Mouse (Mus musculus): Measurements from ENCODE around the gene Serpina10.
A peak's percentile ranks its signal among the peaks of the same experiment; 100 is the strongest.
"Not testable (repeated sequence)": the region's sequence is repeated elsewhere in the genome, so short reads cannot be mapped to it uniquely, and the experiment has no call there.

Gene Serpina10

DNA sequence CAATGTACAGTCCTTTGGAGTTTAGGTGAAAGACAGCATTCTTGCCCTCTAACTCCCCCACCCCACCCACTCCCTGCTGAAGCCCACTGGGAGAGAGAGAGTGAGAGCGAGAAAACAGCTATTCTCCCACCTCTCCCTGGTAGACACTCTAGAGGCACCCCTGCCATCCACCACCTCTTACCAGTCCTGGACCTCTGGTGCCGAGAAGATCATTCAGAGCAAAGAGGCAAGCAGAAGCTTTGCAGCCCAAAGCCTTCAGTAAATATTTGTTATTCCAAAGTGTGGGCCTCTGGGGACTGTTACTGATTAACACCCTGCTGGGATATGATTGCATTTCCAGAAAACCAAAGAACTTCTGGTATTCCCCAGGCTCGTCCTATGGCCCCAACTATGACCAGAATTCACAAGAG lies at the start of gene Serpina10:
Gene Serpina10, minus strand, starts transcription at position 242 of the 410 bp plus-strand sequence.
- DNase-seq: no peak

DNA sequence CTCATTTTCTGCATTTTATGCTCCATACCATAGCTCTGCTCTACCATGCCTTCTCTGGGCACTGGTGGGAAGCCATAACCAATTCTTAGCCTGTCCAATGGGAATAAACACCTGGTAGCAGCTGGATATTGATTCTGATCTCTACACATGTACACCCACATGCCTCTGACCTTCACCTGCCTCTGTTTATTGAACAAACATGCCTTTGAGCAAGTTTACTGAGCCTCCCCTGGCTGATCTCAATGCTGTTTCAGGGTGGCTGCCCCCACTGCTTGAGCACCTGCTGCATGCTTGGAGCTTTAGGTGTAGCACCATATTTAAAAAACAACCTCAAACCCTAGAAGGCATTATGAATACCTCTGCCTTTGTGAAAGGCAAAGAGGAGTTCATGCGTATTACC lies 48.6 kb upstream of the Serpina10 start:
- not testable (repeated sequence) for DNase-seq

DNA sequence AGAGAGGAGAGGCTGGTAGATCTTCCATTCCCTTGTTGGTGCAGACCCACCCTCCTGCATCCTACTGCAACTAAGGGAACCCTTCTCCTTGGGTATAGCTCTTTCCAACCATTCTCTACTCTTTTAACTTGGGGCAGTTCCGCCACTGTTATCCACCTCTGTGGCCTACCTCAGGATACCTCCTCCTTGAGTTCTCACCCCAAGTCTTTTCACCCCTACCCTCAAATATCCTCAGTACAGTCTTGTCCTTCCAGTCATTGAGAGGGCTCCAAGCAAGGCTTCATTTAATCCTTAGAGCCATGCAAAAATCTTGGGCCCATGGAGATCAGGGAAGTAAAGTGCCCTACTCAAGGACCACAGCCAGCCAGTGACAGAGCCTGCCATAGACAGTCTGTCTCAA lies 44.8 kb upstream of the Serpina10 start, which contains the start of gene Serpina16:
Gene Serpina16, minus strand, starts transcription at position 101 of the 400 bp plus-strand sequence.
- no peak for DNase-seq

DNA sequence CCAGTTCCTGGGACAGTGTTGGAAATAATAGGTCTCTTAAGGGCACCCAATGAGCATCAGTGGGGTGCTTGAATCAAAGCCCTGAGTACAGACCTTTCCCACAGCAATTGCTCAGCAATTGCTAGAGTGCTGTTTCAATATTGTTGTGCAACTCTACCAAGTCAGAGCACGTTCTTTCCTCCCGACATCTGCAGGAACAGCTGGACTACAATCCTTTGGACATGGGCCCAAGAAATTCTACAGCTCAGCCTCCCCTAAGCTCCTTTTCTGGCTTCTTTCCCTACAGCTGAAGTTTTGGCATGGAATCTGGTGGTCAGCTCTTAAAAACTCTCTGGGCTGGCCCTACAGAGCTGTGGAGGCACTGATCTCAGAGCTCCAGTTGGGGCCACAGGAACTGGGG lies 41.9 kb upstream of the Serpina10 start:
- DNase-seq: peak; percentile 20 to 56

DNA sequence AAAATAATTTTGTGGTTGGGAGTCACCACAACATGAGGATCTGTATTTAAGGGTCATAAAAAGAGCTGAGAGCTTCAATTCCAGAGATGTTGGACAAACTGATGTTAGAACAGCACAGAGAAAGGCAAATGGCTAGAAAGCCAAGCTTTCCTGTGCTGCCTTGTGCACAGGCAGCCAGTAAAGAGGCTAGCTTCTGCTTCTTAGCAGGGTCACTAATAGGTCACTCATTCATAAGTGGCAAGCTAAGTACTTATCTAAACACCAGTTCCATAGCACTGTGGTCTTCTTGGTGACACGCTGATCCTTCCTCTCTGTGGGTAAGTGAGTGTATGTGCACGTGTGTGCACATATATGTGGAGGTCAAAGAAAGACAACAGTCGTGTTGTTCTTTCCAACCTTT lies 40.2 kb upstream of the Serpina10 start:
- no peak for DNase-seq

DNA sequence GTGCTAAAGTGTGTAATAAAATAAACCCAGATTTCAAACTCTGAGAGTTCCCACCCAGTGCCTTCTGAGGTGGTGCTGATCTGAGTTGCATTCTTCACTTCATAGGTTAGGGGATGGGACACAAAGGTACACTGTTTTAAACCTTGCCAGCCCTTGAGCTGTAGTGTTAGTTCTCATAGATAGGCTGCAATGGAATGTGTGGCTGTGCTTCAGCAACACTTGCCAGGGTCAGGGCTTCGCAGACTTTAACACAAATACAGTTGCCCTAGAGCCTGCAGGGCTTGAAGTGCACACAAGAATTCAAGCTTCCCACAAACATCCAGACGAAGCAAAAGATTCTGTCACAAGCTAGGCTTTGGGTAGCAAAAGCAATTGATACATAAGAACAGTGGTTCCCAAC lies 39.7 kb upstream of the Serpina10 start:
- DNase-seq: peak in 1 of 2 experiments; percentile 20

DNA sequence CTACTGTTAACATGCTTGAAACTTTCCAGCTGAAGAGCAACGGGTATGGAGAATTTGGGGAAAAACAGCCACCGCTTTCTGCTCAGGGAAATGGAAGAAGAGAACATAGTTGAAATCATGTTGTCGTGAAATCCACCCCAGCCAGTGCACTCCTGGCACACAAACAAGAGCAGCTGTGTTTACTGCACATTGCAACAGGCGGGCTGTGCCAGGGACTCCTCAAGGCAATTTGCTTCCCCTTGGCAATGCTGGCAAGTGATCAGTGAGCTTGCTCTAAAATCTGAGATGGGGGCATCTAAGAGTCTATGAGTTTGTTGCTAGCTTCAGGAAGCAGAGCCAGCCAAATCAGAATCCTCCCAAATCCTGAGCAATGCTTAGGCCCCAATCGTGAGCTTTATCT lies 39.1 kb upstream of the Serpina10 start:
- DNase-seq: peak; percentile 39 to 43

DNA sequence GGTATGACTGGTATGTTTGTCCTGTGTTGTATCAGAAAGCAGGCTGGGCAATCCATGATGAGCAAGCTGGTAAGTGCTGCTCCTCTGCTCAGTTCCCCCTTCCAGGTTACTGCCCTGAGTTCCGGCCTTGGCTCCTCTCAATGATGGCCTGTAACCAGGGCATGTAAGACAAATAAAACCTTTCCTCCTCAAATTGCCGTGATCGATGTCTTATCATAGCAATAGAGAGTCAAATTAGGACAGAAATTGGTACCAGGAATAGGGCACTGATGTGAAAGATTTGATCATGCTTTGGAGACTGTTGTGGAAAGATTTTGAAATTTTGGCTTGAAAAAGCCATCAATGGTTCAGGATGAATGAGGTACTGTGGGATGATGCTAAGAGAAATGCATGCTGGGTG lies 34.0 kb upstream of the Serpina10 start:
- DNase-seq: no peak

DNA sequence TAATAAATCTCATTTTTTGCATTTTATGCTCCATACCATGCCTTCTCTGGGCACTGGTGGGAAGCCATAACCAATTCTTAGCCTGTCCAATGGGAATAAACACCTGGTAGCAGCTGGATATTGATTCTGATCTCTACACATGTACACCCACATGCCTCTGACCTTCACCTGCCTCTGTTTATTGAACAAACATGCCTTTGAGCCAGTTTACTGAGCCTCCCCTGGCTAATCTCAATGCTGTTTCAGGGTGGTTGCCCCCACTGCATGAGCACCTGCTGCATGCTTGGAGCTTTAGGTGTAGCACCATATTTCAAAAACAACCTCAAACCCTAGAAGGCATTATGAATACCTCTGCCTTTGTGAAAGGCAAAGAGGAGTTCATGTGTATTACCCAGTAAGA lies 30.8 kb upstream of the Serpina10 start:
- DNase-seq: not testable (repeated sequence)

DNA sequence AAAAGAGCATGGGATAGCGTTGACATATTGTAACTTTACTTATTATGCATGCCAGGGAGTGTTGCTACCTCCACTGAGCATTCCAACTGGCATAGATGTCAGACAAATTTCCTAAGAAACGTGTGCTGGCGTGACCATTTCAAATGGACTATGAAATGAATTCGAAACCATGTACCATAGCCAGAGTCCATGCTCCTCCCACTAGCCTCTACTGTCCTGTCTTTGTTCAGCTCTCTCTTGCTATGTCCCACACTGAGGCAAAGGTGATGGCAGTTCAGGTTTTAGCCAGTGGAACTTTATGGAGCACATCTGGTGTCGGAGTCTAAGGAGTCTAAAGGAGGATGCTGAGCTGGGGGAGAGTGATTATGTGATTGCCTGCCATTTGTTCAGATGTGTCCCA lies 28.8 kb upstream of the Serpina10 start:
- DNase-seq: no peak

DNA sequence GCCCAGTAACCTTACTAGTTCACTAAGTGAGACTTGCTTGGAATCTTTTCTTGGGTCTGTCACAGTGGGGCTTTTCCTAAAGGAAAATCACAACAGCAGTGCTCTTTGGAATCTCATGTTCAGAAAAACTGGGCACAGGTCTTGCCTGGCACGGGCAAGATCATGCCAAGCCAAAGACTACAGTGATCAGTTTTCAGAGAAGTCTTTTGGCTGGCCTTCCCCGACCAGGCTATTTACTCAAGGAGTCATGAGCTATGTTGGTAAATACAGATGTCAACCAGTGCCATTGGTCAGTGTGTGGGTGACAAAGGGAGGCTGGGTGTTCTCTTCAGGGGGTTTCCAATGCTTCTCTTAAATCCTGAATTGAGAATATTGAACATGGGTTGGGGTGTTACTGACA lies 27.9 kb upstream of the Serpina10 start:
- DNase-seq: no peak

DNA sequence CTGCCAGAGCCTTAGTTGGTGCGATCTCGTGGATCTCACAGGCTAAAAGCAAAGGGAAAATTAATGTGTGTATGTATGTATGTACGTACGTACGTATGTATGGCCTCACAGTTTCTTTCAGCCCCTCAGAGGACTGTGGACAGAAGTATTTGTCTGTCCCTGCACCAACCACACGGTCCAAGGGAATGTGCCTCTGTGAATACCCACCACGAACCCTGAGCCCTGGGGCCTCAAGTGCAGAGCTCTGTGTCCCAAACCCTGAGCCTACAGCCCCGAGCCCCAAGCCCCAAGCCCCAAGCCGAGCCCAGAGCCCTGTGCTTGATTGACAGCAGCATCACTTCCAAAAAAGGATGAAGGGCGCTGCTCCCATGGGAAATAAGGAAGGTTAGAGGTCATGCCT lies 26.7 kb upstream of the Serpina10 start:
- DNase-seq: no peak

DNA sequence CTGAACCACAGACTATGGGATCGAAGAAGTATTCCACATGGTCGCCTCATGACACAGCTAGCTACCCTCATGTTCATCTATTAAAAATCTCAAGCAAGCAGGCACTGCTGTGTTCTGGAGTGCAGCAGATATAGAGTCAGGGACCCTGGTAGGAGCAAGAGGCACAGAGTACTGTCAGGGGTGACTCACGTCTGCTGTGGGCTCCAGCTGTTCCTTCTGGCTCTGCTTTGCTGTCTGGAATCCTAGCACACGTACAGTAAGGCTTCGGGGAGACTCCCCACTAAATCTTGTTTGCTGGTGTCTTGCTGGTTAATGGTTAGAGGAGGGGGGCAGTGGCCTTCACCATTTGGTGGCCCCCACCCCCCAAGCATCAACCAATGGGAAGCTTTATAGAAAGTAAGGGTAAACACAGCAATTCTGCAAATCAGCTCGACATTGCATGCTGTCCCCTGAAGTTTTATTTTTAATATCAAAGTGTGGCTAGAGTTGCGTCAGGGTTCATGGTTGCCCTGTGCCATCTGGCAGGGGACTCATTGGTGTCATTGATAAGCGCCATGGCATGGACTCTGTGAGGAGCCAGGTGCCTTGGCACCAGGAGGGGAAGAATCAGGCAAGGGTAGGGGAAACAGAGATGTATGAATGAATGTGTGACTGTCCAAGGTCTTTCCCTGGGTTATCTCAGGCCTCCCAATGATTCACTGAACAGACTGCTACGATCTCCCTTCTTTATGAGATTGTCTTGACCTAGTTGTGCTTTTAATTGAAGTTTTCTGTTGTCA lies 25.8 kb upstream of the Serpina10 start, which contains the start of gene Serpina6:
Gene Serpina6, minus strand, starts transcription at position 365 of the 779 bp plus-strand sequence.
- DNase-seq: no peak

DNA sequence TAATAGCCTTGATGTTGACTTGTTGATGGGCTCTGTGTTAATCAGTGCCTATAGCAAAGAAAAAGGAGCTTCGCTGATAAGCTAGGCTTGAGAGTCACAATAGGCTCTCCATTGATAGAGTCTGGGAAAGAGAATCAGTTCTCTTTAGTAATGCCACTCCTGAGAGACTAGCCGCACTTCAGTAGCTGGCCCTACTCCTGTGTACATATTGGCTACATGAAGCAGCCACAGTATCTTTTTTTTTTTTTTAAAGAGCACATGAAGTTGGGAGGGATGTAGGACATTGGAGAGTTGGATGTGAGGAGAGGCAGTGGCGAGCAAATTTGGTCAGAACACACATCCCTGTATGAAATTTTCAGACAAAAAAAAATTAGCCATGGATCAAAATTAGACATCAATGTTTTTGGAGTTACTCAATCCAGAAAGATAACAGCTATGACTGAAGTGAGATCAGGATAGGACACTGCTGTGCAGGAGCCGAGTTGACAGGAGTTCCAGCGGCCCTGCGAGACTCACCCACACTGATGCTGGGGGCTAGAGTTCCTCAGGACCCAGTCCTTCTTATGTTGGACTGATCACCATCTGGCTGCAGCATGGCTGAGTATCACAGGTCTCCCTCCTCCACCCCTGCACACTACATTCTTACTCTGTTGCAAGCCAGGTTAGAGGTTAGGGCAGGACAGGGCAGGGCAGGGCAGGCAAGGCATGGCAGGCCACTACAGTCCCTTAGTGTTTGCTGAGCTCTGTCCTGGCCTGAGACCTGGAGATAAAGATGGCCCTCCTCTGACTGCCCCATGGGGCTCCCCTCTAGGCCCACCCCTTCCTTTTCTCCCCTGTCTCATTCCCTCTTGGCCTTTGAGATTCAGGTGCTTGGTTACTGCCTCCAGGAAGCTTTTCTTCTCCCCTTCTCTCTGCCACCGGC lies 24.1 kb upstream of the Serpina10 start:
- peak; percentile 42 to 57 for DNase-seq

DNA sequence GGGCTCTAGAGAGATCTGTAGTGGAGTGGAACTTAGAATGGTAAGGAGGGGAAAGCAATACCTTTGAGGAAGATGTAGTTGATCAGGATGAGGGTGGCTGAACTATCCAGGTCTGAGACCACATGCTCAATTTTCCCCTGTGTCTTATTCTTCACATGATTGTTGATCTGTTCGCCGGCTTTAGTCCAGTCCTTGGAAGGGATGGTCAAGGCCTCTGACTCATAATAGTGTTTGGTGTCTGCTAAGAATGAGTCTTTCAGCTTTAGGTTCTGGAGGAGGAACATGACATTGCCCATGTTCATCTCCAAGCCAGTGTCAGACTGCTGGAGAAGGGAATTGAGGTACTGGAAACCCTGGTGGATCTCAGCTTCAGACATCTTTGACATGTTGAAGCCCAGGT lies 22.6 kb upstream of the Serpina10 start:
- DNase-seq: no peak

DNA sequence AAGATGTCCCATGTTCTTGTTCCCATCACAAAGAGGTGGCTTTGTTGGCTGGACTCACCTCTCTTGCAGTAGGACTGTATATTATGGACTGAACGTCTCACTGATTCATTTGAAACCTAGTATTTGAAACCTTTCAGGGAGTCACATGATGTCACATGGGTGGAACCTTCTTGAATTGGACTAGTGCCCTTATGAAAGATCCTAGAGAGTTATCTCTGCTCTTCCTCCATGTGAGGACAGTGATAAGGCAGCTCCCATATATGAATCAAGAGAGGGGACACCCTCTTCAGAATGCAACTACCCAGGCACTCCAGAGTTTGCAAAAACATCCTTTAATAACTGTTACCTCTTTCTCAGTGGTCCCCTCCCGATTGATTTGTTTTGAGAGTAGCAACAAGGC lies 15.1 kb upstream of the Serpina10 start:
- no peak for DNase-seq

DNA sequence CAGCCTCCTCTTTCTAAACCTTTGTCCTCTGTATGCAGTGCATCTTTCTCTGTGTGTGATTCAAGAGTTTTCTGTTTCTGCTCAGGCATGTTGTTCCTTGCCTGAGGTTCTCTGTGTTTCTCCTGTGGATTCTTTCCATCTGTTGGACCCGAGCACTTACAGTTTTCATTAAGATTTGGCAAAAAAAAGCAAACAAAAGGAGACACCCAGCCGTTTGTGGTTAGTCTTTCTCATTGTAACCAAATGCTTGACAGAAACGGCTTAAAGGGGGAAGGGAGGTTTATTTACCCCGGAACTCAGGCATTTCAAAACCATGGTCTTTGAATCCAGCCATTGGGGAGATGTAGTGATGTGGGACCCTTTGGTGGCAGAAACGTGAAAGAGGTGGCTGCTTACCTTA lies 13.4 kb upstream of the Serpina10 start:
- no peak for DNase-seq

DNA sequence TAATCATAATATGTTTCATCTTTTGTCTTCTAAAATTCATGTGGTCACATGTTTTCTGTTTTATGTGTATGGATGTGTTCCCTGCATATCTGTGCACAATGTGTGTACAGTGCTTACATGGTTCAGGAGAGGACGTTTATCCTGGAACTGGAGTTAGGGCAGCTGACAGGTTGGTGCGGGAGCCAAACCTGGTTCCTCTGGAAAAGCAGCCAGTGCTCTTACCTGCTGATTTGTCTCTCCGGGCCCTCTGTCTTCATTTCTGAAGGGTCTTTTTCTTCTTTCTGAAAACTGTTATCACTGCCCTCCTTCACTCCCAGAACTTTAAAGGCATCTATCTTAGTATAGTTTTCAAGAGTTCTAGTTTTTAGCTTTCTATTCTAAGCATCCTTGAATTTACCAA lies 12.6 kb upstream of the Serpina10 start:
- DNase-seq: no peak

DNA sequence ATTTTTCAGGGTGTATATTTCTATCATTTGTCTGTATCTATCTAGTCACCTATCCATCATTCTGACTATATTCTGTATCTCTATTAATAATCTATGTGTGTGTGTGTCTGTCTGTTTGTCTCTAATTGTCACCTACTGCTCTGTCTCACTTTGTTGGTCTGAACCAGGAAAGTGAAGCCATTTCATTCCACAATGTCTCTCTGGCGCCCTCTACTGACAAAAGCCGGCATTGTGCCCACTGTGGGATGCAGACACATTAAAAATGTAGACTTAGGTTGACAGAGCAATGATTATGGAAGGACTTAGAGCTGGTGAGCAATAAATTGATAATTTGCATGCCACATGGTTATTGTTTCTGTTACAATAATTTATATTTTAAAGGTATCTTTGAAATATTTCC lies 12.1 kb upstream of the Serpina10 start:
- peak; percentile 68 to 74 for DNase-seq

DNA sequence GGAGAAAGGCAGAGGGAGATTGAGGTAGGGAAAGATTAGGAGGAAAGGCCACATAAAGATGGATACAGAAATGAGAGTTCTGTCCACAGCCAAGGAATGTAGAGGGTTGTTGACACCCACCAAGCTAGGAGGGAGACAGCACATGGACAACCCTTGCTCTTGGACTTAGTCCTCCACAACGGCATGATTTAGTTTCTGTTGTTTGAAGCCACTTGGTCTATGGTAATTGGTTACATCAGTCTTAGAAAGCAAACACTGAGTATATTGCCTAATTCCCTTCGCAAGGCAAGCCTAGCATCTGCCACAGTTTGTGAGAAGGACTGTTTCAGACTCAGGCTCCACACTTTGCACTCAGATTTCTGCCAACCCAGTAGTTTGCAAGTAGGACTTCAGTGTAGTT lies 4.6 kb upstream of the Serpina10 start:
- DNase-seq: no peak

DNA sequence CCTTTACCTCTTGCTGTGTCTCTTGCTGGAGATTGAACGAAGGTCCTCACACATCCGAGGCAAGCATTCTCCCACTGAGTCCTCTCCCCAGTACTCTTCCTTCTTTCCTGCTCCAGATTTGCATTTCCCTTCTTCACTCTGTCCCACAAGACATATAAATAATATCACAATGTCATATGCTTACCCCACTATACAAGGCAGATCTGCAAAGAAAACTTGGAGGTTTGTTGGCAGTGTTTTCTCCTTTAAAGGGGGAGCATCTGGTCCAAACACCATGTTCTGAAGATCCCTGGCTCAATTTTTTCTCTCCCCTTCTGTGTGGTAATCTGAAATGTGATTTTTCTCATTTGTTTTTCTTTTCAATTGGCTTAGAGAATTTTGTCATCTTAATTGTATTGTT lies 3.2 kb upstream of the Serpina10 start:
- DNase-seq: no peak

DNA sequence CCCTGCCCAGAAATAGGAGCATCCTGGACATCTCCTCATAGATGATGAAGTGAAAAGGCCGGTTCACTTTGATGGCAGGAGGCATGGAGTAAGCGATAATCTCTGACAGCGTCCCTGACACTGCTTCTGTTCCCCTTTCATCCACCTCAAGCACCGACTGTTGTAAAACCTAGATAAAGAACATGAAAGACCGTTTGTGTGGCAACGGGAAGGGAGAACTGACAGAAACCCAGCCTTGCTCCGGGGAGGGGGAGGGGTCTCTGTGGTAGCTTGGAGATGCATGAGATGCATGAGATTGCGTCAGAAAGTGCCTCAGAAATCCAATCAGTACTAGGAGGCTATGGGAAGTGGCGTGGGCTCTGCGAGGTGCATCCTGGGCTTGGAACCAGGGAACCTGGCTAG lies 14.4 kb downstream of the Serpina10 start:
- no peak for DNase-seq

DNA sequence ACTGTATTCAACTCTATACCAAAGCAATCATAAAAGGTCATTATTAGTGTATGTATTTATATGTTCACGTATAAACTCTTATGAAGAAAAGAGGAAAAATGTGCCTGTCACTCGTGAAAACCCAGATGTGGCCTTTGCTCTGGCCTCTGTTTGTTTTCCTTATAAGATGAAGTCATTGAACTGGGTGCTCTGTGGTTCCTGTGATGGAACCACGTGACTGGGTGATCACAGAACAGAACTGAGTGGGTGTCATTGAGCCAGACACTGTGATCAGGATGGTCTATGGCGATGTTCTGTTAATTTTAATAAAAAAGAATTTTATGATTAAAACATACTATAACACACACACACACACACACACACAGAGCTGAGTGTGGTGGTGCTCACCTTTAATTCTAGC lies 15.5 kb downstream of the Serpina10 start:
- DNase-seq: no peak

DNA sequence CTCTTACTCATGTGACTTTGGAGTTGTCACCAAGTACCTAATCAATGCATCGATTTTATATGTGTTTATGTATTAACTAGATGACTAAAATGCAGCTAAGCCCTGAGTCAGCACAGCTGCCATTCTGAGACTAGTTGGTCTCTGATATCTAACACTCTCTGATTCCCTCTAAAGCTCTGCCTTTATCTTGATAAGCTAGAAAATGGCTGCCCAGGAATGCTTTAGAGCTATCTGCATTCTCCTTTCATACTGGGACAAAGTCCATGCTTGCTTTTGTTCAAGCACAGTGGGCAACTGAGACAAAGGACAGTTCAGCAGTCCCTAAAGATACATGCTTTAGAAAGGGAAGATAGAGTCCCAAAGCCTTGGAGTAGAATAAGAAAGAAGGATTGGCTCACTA lies 16.1 kb downstream of the Serpina10 start:
- DNase-seq: no peak

Data from lung, adult 18-20 months (tissue).